Mouse (Mus musculus) stomach, postnatal 0 days (tissue): ENCODE results near the gene Nol9. TPM values are rescaled to one million over a fixed set of nuclear protein-coding genes. Genes with fewer than 3 reads are reported as not detected.
A peak's percentile ranks its signal among the peaks of the same experiment; 100 is the strongest.

Experiments
- ATAC-seq: fragments of 200-750 bp; cut with Nextera tagmentation; 2 replicates; pipeline ENCODE4 v1.8.0; 2017; ENCODE audit not compliant: low FRiP score, low TSS enrichment
- DNase-seq: peaks from one replicate; pipeline ENCODE4 v3.0.0-alpha.2; 2016; ENCODE audit warnings: low spot score
- H3K27ac ChIP-seq: fragments of 300-500 bp; sonication (generic); replicated peaks from 2 replicates; pipeline ENCODE4 v1.5.1; 2014; ENCODE audit warnings: mild to moderate bottlenecking, control low read depth
- H3K27me3 ChIP-seq: fragments of 300-500 bp; sonication (generic); 2 replicates; pipeline ENCODE4 v1.6.1; 2014; ENCODE audit warnings: low read length; ENCODE audit not compliant: control insufficient read depth, insufficient read depth
- H3K36me3 ChIP-seq: fragments of 300-500 bp; sonication (generic); 2 replicates; pipeline ENCODE4 v1.6.1; 2014; ENCODE audit warnings: low read length, mixed read lengths; ENCODE audit not compliant: control insufficient read depth, insufficient read depth
- H3K4me1 ChIP-seq: fragments of 300-500 bp; sonication (generic); replicated peaks from 2 replicates; pipeline ENCODE4 v1.6.1; 2014; ENCODE audit warnings: antibody characterized with exemption; ENCODE audit not compliant: control insufficient read depth, insufficient read depth
- H3K4me2 ChIP-seq: fragments of 300-500 bp; sonication (generic); replicated peaks from 2 replicates; pipeline ENCODE4 v1.6.1; 2014; ENCODE audit warnings: low read depth, mild to moderate bottlenecking, control low read depth, moderate library complexity
- H3K4me3 ChIP-seq: fragments of 300-500 bp; sonication (generic); 2 replicates; pipeline ENCODE4 v1.5.1; 2014; ENCODE audit warnings: low read depth, low read length, control low read depth
- H3K9ac ChIP-seq: fragments of 300-500 bp; sonication (generic); 2 replicates; pipeline ENCODE4 v1.6.1; 2014; ENCODE audit warnings: mild to moderate bottlenecking, low read length, control low read depth, mixed read lengths
- H3K9me3 ChIP-seq: fragments of 300-500 bp; sonication (generic); 2 replicates; pipeline ENCODE4 v1.6.1; 2016; ENCODE audit warnings: low read length; ENCODE audit not compliant: control insufficient read depth
- CTCF ChIP-seq: IDR thresholded peaks from 2 replicates; pipeline ENCODE4 v1.5.1; 2016; ENCODE audit warnings: antibody characterized with exemption, low read depth, mild to moderate bottlenecking, moderate library complexity
- EP300 ChIP-seq: optimal IDR thresholded peaks from 2 replicates; pipeline ENCODE3; 2016; ENCODE audit warnings: antibody characterized with exemption
- WGBS: fragments of 180-500 bp; shearing (Covaris S2); extraction: QIAGEN DNeasy Blood & Tissue Kit; methylation state at CpG from one replicate; pipeline ENCODE4 v1.1.7; 2014; 5-methylcytosine and 5-hydroxymethylcytosine counted together
- polyA plus RNA-seq: library from polyadenylated mRNA; unstranded; fragments of >200 nt; fragmentation: Nextera tagmentation; extraction: Ambion mirVana; gene quantifications from 2 replicates; pipeline ENCODE4 v1.2.1, GENCODE M21; 2015

Gene Nol9
- polyA plus RNA-seq, 1 experiment from 2014 or later, result 11.2 TPM

DNA sequence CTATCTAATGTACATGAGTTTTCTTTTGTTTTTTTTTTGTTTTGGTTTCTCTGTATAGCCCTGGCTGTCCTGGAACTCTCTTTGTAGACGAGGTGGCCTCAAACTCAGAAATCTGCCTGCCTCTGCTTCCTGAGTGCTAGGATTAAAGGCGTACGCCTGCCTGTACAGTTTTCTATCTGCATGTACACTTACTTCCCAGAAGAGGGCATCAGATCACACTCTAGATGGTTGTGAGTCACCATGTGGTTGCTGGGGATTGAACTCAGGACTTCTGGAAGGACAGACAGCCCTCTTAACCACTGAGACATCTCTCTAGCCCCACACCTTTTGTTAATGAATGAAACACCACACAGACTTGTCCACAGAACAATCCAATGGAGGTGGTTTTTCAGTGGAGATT, 40.1 kb downstream of the Nol9 start:
- TF ChIP-seq CTCF (peak; percentile 27; the same call in 1 of the 2 replicates), EP300 (no peak)
- no peaks in the 10 kb centered on the region for H3K27me3 ChIP-seq
- ATAC-seq (no peak), DNase-seq (no peak)
- H3K9ac ChIP-seq, result no peak overlapping the region
- H3K4me3 ChIP-seq, result no peak overlapping the region
- no peaks in the 10 kb centered on the region for H3K9me3 ChIP-seq
- H3K4me1 ChIP-seq, result no peaks in the 10 kb centered on the region
- H3K36me3 ChIP-seq, result no peaks in the 10 kb centered on the region
- 85% methylated on average over 3 of the region's 3 CpGs for WGBS
- H3K4me2 ChIP-seq, result no peak overlapping the region
- no peak overlapping the region for H3K27ac ChIP-seq

DNA sequence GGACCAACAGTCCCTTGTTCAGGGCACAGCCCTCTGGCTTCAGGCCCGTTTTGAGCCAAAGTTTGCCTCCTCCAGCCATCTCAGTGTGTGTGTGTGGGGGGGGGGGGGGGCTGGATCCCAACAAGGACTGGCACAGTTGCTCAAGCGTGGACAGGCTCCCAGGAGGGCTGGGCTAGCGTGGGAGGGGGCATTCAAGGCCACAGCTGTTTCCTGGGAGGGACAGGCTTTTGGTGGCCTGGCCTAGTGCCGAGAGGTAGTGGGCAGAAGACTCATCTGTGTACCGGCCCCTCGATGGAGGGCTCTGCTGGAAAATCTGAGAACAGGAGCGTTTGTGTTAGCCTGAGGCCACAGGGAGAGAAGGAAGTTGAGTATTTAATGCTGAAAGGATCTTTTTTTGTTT, 40.8 kb downstream of the Nol9 start:
- no peaks in the 10 kb centered on the region for H3K27me3 ChIP-seq
- H3K9ac ChIP-seq, result no peak overlapping the region
- H3K36me3 ChIP-seq, result no peaks in the 10 kb centered on the region
- TF ChIP-seq EP300 (no peak), CTCF (no peak)
- WGBS, result 60% methylated on average over 7 of the region's 7 CpGs
- H3K27ac ChIP-seq, result no peak overlapping the region
- no peak for ATAC-seq
- no peak for DNase-seq
- H3K4me3 ChIP-seq, result no peak overlapping the region
- H3K4me1 ChIP-seq, result no peaks in the 10 kb centered on the region
- H3K4me2 ChIP-seq, result no peak overlapping the region
- H3K9me3 ChIP-seq, result no peaks in the 10 kb centered on the region

DNA sequence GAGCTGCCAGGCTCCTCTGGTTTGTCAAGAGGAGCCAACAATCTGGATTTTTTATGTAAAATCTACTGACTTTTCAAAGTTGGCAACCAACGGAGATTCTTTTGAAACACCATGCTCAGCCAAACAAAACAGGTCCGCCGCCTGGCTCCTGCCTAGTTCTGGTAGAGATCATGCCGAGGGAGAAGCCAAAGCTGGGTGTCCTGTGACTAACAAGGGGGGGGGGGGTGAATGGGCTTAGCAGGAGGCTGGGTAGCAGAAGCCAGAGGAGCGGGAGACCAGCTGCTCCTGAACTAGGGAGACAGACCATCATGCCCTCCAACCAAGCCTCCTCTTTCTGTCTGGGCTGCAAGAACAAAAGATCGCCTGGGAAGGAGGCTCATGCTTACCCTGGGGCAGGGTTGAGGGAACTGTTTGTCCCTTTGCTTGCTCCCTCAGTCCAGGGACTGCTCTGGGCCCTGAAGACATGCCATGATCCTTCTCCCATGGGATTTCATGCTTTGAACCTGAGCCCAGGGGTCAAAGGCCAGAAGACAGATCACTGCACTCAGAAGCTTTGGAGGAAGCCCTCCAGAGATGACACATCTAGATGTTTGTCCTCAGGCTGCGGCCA, 44.6 kb downstream of the Nol9 start:
- H3K4me1 ChIP-seq, result 0 out of 2 replicates have a peak, but pooled peaks cover 5% of the 10 kb centered on the region
- TF ChIP-seq CTCF (no peak), EP300 (no peak)
- ATAC-seq, result no peak

DNA sequence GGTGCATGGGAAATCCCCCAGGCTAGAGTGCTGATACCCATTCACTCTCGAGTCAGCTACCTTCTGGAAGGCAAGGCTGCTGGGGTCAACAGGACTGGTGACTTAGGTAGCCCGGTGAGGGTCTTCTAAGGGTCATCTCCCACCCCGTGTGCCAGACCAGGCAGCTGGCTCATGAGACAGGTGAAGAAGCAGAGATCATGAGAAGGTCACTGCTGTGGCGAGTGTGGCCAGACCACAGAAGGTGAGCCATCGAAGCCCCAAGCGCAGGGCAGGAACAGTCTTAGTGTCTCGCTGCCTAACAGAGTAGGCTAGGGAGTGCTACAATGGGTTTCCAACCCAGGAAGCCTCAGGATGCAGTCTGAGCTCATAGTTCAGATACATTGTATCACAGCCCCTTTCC, 45.5 kb downstream of the Nol9 start:
- DNase-seq, result no peak
- Histone ChIP-seq H3K4me2 (no peak overlapping the region), H3K9ac (no peak overlapping the region), H3K9me3 (no peaks in the 10 kb centered on the region), H3K4me1 (0 out of 2 replicates have a peak, but pooled peaks cover 5% of the 10 kb centered on the region), H3K27me3 (no peaks in the 10 kb centered on the region), H3K4me3 (no peak overlapping the region), H3K36me3 (no peaks in the 10 kb centered on the region), H3K27ac (no peak overlapping the region)
- ATAC-seq, result no peak
- TF ChIP-seq CTCF, result no peak
- no peak for TF ChIP-seq EP300
- 81% methylated on average over 7 of the region's 7 CpGs for WGBS

More for the DNA sequence above, 44.6 kb downstream of the Nol9 start:
- Histone ChIP-seq H3K27me3 (no peaks in the 10 kb centered on the region), H3K4me3 (no peak overlapping the region), H3K27ac (no peak overlapping the region), H3K4me2 (no peak overlapping the region), H3K9ac (no peak overlapping the region), H3K9me3 (no peaks in the 10 kb centered on the region), H3K36me3 (no peaks in the 10 kb centered on the region)
- 59% methylated on average over 6 of the region's 7 CpGs for WGBS
- DNase-seq, result no peak

DNA sequence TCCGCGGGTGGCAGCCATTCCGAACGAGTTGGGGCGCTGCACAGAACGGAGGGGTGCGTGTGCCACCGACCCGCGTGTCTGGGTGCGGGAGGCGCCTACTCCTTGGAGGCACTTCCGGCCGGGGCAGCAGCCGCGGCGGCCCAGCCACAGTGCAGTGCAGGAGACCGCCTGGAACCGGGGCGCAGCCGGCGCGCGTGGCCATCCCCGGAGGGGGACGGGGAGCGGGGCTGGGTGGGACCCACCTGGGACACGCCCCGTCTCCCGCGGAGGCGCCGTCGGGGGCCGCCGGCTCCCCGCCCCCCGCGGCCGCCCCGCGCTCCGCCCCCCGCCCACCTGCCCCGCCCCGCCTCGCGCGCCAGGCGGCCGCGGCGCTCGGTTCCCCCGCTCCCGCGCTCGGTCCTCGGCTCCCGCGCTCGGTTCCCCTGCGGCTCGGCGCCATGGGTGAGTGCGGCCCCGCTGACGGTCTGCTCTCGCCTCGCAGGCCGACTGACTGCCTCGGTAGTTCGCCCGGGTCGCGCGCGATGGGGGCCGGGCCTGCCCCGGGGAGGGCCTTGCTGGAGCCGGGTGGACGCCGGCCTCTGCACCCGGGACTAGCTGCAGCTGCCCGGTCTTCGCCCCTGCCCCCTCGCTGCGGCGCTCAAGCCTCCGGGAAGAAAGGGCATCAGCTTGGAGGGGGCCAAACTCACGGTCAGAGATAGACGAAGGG, 47.5 kb downstream of the Nol9 start:
- Histone ChIP-seq H3K27me3 (no peaks in the 10 kb centered on the region), H3K9ac (peak overlapping the region; percentile 79), H3K4me2 (peak overlapping the region; percentile 86), H3K36me3 (no peaks in the 10 kb centered on the region), H3K4me1 (0 out of 2 replicates have a peak, but pooled peaks cover 5% of the 10 kb centered on the region), H3K9me3 (no peaks in the 10 kb centered on the region), H3K27ac (peak overlapping the region; percentile 58; the same call in 1 of the 2 replicates), H3K4me3 (peak overlapping the region; percentile 73)
- peak; percentile 84 for ATAC-seq
- TF ChIP-seq CTCF (peak; percentile 27), EP300 (no peak)
- DNase-seq, result peak; percentile 76
- under 1% methylated on average over 35 of the region's 92 CpGs for WGBS
